Mouse (Mus musculus) E14TG2a.4 (cell line): Measurements from ENCODE around the gene Naa20.

ENCODE experiments used
- CTCF ChIP-seq: conservative IDR thresholded peaks from 2 replicates; pipeline ENCODE4 v1.5.1; 2014; ENCODE audit warnings: low read length
- NANOG ChIP-seq: IDR thresholded peaks from 2 replicates; pipeline ENCODE4 v1.6.1; 2014; ENCODE audit warnings: borderline replicate concordance, low read length, mixed read lengths
- POU5F1 ChIP-seq: IDR thresholded peaks from 2 replicates; pipeline ENCODE4 v1.6.1; 2014; ENCODE audit warnings: low read length, borderline replicate concordance

GRCm38 (mm10) chr2:145952726-145953125 is 50.8 kb downstream of the Naa20 start:
- no peak for TF ChIP-seq CTCF
- no peak for TF ChIP-seq NANOG
- no peak for TF ChIP-seq POU5F1
